8 mouse cellular contexts compared by ENCODE assay signal in genomic region chr1:135154411-135154959, GRCm38 (mm10). TPM values are rescaled to one million over a fixed set of nuclear protein-coding genes. Genes with fewer than 3 reads are reported as not detected.
DNase-seq lines count a peak whose midpoint lies in the region; ATAC-seq and TF ChIP-seq lines count a peak whose summit lies in the region.

No protein-coding gene starts in this region.

- H3K9me3 ChIP-seq in hindbrain, embryonic 11.5 days (ENCODE audit: control insufficient read depth, low read length) = no peaks in the 10 kb centered on the region
- no peaks in the 10 kb centered on the region for H3K9me3 ChIP-seq in lung, embryonic 15.5 days

- peak overlapping the region; percentile 8; the same call in 1 of the 2 replicates for H3K4me3 ChIP-seq in hindbrain, embryonic 11.5 days (ENCODE audit: low read depth, low read length)
- peak overlapping the region; percentile 25 for H3K4me3 ChIP-seq in lung, embryonic 15.5 days

- DNase-seq in Patski (ENCODE audit: low read depth, low spot score) = peak; percentile 57
- DNase-seq in cerebellum, adult 9-11 months = peak; percentile 86
- peak; percentile 78 to 94 for DNase-seq in frontal cortex, adult 2 months (ENCODE audit: extremely low spot score in 1 of 2, low spot score in 1 of 2)
- peak; percentile 92 for DNase-seq in hindbrain, embryonic 11.5 days (ENCODE audit: low spot score)
- DNase-seq in layer of hippocampus, adult 9-11 months = peak; percentile 80
- peak; percentile 50 for DNase-seq in ovary, postnatal 10 days (ENCODE audit: low spot score)
- peak; percentile 69 for DNase-seq in thymus, postnatal 25 days

- in situ Hi-C loops in Patski (cut with MboI; ENCODE audit: low pct_unique_long_range_greater_than_20kb) = loop anchor here (25.0 kb wide), 1 partner anchor 533 kb away; no protein-coding TSS in a partner anchor

- peak overlapping the region; percentile 58 for H3K9ac ChIP-seq in hindbrain, embryonic 11.5 days (ENCODE audit: low read depth, low read length)
- H3K9ac ChIP-seq in lung, embryonic 15.5 days = peak overlapping the region; percentile 27

- POLR2A ChIA-PET in Patski (lab: Charles Lee) = interaction anchor here (0.8 kb wide), 1 partner anchor 10 kb away, joined by 3 read pairs; no protein-coding TSS in a partner anchor

- H3K27ac ChIP-seq in hindbrain, embryonic 11.5 days (ENCODE audit: low read depth, low read length) = peak overlapping the region; percentile 78
- peak overlapping the region; percentile 69 for H3K27ac ChIP-seq in lung, embryonic 15.5 days

- H3K36me3 ChIP-seq in hindbrain, embryonic 11.5 days (ENCODE audit: control insufficient read depth, insufficient read depth, low read length) = no peaks in the 10 kb centered on the region
- peaks cover 18% of the 10 kb centered on the region for H3K36me3 ChIP-seq in lung, embryonic 15.5 days

- CTCF ChIA-PET in Patski (lab: Charles Lee) = interaction anchor here (0.6 to 3.0 kb wide), 11 partner anchors 9 to 355 kb away, joined by 3 to 16 read pairs (median 3); no protein-coding TSS in a partner anchor

- ATAC-seq in Patski = peak; percentile 37
- peak; percentile 61 for ATAC-seq in hindbrain, embryonic 11.5 days (ENCODE audit: low FRiP score)
- peak; percentile 68; the same call in 1 of the 2 replicates for ATAC-seq in lung, embryonic 15.5 days (ENCODE audit: borderline replicate concordance, extremely low read depth, low FRiP score, low TSS enrichment)

- H3K4me1 ChIP-seq in hindbrain, embryonic 11.5 days (replicated peaks; ENCODE audit: control insufficient read depth, insufficient read depth, low read length) = 0 out of 2 replicates have a peak, but pooled peaks cover 3% of the 10 kb centered on the region
- peaks cover 14% of the 10 kb centered on the region for H3K4me1 ChIP-seq in lung, embryonic 15.5 days

- WGBS in hindbrain, embryonic 11.5 days = 5% methylated on average over 14 of the region's 14 CpGs
- 2% methylated on average over 14 of the region's 14 CpGs for WGBS in lung, embryonic 15.5 days

- peak overlapping the region; percentile 34 for H3K4me2 ChIP-seq in hindbrain, embryonic 11.5 days (replicated peaks; ENCODE audit: low read depth, low read length)
- peak overlapping the region; percentile 51 for H3K4me2 ChIP-seq in lung, embryonic 15.5 days

- no peak for TF ChIP-seq CTCF in Patski (IDR thresholded peaks at IDR 0.05)

- H3K27me3 ChIP-seq in Patski = no peaks in the 10 kb centered on the region
- no peaks in the 10 kb centered on the region for H3K27me3 ChIP-seq in hindbrain, embryonic 11.5 days (ENCODE audit: control insufficient read depth, insufficient read depth, low read length)
- no peaks in the 10 kb centered on the region for H3K27me3 ChIP-seq in lung, embryonic 15.5 days

RNA-seq across cellular contexts. Expression of gene Arl8a, which starts 7.9 kb away (rescaled TPM):
- 111 TPM for polyA plus RNA-seq in Patski (2021)
- polyA plus RNA-seq in frontal cortex, adult 2 months (2012; rRNA removed) = 337 and 341 TPM in 2 replicates
- polyA plus RNA-seq in hindbrain, embryonic 11.5 days (2014; fragmentation: Nextera tagmentation; extraction: Ambion mirVana) = 84.5 and 84.6 TPM in 2 replicates
- 42.7 and 47.0 TPM in 2 replicates for polyA plus RNA-seq in lung, embryonic 15.5 days (2015; fragmentation: Nextera tagmentation; extraction: Ambion mirVana)

RNA-seq across cellular contexts. Expression of gene Gpr37l1, which starts 13.0 kb away (rescaled TPM):
- polyA plus RNA-seq in Patski (2021) = 0.04 TPM
- polyA plus RNA-seq in frontal cortex, adult 2 months (2012; rRNA removed) = 265 and 291 TPM in 2 replicates
- polyA plus RNA-seq in hindbrain, embryonic 11.5 days (2014; fragmentation: Nextera tagmentation; extraction: Ambion mirVana) = not detected in 2 replicates
- 0.10 TPM in 1 of 2 replicates, not detected in the other for polyA plus RNA-seq in lung, embryonic 15.5 days (2015; fragmentation: Nextera tagmentation; extraction: Ambion mirVana)

RNA-seq across cellular contexts. Expression of gene Ptpn7, which starts 22.0 kb away (rescaled TPM):
- polyA plus RNA-seq in Patski (2021) = 0.19 TPM
- 0.19 and 0.20 TPM in 2 replicates for polyA plus RNA-seq in frontal cortex, adult 2 months (2012; rRNA removed)
- 1.3 and 2.1 TPM in 2 replicates for polyA plus RNA-seq in hindbrain, embryonic 11.5 days (2014; fragmentation: Nextera tagmentation; extraction: Ambion mirVana)
- 2.9 and 5.8 TPM in 2 replicates for polyA plus RNA-seq in lung, embryonic 15.5 days (2015; fragmentation: Nextera tagmentation; extraction: Ambion mirVana)

RNA-seq across cellular contexts. Expression of gene Lgr6, which starts 49.4 kb away (rescaled TPM):
- 2.3 TPM for polyA plus RNA-seq in Patski (2021)
- polyA plus RNA-seq in frontal cortex, adult 2 months (2012; rRNA removed) = 19.1 and 21.3 TPM in 2 replicates
- polyA plus RNA-seq in hindbrain, embryonic 11.5 days (2014; fragmentation: Nextera tagmentation; extraction: Ambion mirVana) = 0.19 and 0.53 TPM in 2 replicates
- 11.6 and 12.8 TPM in 2 replicates for polyA plus RNA-seq in lung, embryonic 15.5 days (2015; fragmentation: Nextera tagmentation; extraction: Ambion mirVana)

Comparison
In these comparisons a context has a peak if more than half of its experiments do, and no peak if none do; other contexts are left out.
1. Peak in every context shown above with its lines: DNase-seq, ATAC-seq, H3K4me3 ChIP-seq and H3K27ac ChIP-seq.
2. RNA of gene Gpr37l1, which starts 13.0 kb away (polyA plus RNA-seq): 265 to 291 TPM in frontal cortex, adult 2 months; 0.10 TPM in lung, embryonic 15.5 days, 0.04 TPM in Patski (single experiment) and not detected in hindbrain, embryonic 11.5 days; every median in the first group is over 100 times any median in the second.